Mouse (Mus musculus) lung, adult 2 months (tissue): ENCODE measurements around the gene Slc47a2. TPM values are rescaled to one million over a fixed set of nuclear protein-coding genes. Genes with fewer than 3 reads are reported as not detected.

ENCODE experiments used
- DNase-seq: peaks from one replicate; pipeline ENCODE4 v3.0.0; 2022
- H3K4me1 ChIP-seq: fragments of 200-500 bp; 2 replicates; pipeline ENCODE4 v1.6.1; 2011; ENCODE audit warnings: low read length; ENCODE audit not compliant: control insufficient read depth, insufficient read depth
- H3K4me3 ChIP-seq: fragments of 200-500 bp; replicated peaks from 2 replicates; pipeline ENCODE3; 2011; ENCODE audit warnings: low read depth, mild to moderate bottlenecking, control low read depth, low read length; ENCODE audit errors: extremely low read depth
- CTCF ChIP-seq: fragments of 200-500 bp; IDR thresholded peaks from 2 replicates; pipeline ENCODE4 v1.5.1; 2011; ENCODE audit warnings: mild to moderate bottlenecking, low read length, control low read depth; ENCODE audit not compliant: insufficient read depth
- POLR2A ChIP-seq: fragments of 200-500 bp; IDR thresholded peaks from 2 replicates; pipeline ENCODE4 v1.6.1; 2011; ENCODE audit warnings: low read depth, mild to moderate bottlenecking, control low read depth, low read length, borderline replicate concordance; ENCODE audit errors: extremely low read depth
- WGBS: fragments of 180-500 bp; shearing (Covaris S2); methylation state at CpG from one replicate; pipeline ENCODE4 v1.1.7; 2018; 5-methylcytosine and 5-hydroxymethylcytosine counted together
- polyA plus RNA-seq: library from polyadenylated mRNA; depleted of rRNA; stranded (reverse); fragments of >200 nt; gene quantifications from 2 replicates; pipeline ENCODE4 v1.2.3, GENCODE M21; 2012; rRNA removed

The Slc47a2 gene
- 0.19 and 0.29 TPM in 2 replicates for polyA plus RNA-seq

- Histone ChIP-seq H3K4me3 (no peak within 1 kb of the TSS), H3K4me1 (no peaks in the 10 kb centered on the region; the same call in 1 of the 2 replicates)
- TF ChIP-seq POLR2A (no peak), CTCF (peak; percentile 24; the same call in 1 of the 2 replicates)
- peak; percentile 22 for DNase-seq
- 3% methylated on average over 61 of the region's 61 CpGs for WGBS
Observed at GRCm38 (mm10) chr11:61342505-61343420, at the start of gene Slc47a2. Gene Slc47a2 (minus strand): TSS chr11:61342860.

DNA sequence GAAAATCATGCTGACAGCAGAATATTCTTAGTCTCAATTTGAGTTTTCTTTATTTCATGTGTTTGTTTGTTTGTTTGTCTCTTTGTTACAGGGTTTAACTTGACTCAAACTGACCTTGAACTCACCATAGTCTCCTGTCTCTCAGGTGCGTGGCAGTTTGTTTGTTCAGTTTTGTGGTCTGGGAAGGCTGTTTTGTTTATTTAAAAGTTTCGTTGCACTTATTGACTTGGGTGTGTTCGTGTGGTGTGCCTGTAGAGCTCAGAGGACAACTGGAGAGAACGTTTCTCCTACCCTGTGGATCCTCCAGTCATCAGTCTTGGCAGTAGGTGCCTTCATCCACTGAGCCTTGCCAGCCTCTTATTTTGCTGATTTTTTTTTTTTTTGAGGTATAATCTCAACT lies 46.3 kb upstream of the Slc47a2 start:
- no peak for TF ChIP-seq POLR2A
- TF ChIP-seq CTCF: no peak
- WGBS: 54% methylated on average over 4 of the region's 4 CpGs
- DNase-seq: no peak
- no peaks in the 10 kb centered on the region for H3K4me1 ChIP-seq
- H3K4me3 ChIP-seq: no peak overlapping the region

DNA sequence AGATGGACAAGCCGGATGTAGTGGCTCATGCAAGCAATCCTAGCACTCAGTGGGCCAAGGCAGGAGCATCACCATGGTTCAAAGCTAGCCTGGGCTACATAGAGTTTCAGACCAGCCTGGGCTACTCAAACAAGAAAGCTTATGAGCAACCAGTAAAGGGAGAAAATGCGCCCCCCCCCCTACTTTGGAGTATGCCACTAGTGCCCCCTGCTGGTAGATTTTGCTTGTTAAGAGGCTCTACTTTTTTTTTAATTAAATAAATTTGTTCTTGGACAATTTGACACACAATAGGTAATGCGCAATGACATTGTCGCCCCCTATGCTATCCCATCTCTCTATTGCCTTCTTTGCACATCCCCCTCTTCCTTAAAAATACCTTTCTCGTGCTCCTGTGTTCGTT lies 45.4 kb upstream of the Slc47a2 start:
- no peak for TF ChIP-seq CTCF
- TF ChIP-seq POLR2A: no peak
- WGBS: 59% methylated on average over 6 of the region's 6 CpGs
- no peak overlapping the region for H3K4me3 ChIP-seq
- DNase-seq: no peak
- H3K4me1 ChIP-seq: no peaks in the 10 kb centered on the region

DNA sequence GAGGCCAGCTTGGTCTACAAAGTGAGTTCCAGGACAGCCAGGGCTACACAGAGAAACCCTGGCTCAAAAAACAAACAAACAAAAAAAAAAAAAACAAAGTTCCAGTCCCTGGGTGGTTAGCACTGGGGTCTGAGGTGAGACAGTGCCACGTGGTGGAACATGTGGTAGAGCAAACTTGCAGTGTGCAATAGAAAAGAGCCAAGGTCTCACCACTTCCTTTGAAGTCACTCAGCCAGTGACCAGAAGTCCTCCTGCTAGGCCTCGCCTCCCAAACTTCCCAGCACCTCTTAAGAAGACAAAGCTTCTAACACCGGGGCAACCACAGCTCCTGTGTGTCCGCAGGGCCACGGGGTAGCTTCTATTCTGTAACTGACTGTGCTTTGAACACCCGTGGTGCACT lies 44.6 kb upstream of the Slc47a2 start:
- WGBS: 60% methylated on average over 6 of the region's 6 CpGs
- no peak for TF ChIP-seq POLR2A
- no peak for TF ChIP-seq CTCF
- no peak overlapping the region for H3K4me3 ChIP-seq
- no peak for DNase-seq
- no peaks in the 10 kb centered on the region for H3K4me1 ChIP-seq

- WGBS: 64% methylated on average over 4 of the region's 4 CpGs
- DNase-seq: no peak
- no peak for TF ChIP-seq CTCF
- no peak for TF ChIP-seq POLR2A
- Histone ChIP-seq H3K4me3 (no peak overlapping the region), H3K4me1 (no peaks in the 10 kb centered on the region)
Observed at GRCm38 (mm10) chr11:61385725-61386124, 43.1 kb upstream of the Slc47a2 start.

- no peak overlapping the region for H3K4me3 ChIP-seq
- WGBS: 92% methylated on average over 1 of the region's 1 CpGs
Observed at GRCm38 (mm10) chr11:61381272-61381671, 38.6 kb upstream of the Slc47a2 start.

DNA sequence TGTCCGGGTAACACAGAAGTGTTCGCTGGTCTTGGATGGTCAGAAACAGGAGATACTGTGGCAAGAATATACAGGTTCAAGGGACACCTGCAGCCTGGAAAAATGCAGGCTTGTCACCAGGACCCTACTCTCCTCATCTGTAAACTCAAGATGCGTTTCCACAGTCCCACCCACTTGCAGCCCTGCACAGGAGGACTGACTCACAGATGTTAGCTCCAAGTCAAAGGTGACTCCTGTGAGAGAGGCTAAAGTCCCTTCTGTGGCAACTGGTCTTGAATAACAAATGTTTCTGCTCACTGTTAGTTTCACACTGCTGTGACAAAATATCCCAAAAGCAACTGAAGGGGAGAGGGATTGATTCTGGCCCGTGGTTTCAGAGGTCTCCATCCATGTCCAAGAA lies 36.0 kb upstream of the Slc47a2 start:
- TF ChIP-seq POLR2A: no peak
- DNase-seq: no peak
- Histone ChIP-seq H3K4me1 (no peaks in the 10 kb centered on the region), H3K4me3 (no peak overlapping the region)
- WGBS: 61% methylated on average over 4 of the region's 4 CpGs

More at GRCm38 (mm10) chr11:61381272-61381671, 38.6 kb upstream of the Slc47a2 start:
- no peak for TF ChIP-seq CTCF
- no peak for TF ChIP-seq POLR2A
- DNase-seq: no peak
- no peaks in the 10 kb centered on the region for H3K4me1 ChIP-seq

GRCm38 (mm10) chr11:61377881-61378613 lies 35.4 kb upstream of the Slc47a2 start, which contains the start of gene Slc47a1:
Gene Slc47a1 (minus strand): TSS chr11:61378345.
- H3K4me1 ChIP-seq: no peaks in the 10 kb centered on the region
- WGBS: 14% methylated on average over 39 of the region's 39 CpGs
- TF ChIP-seq POLR2A (no peak), CTCF (no peak)
- peak; percentile 13 for DNase-seq
- H3K4me3 ChIP-seq: no peak within 1 kb of the TSS

- Histone ChIP-seq H3K4me1 (no peaks in the 10 kb centered on the region), H3K4me3 (no peak overlapping the region)
- TF ChIP-seq POLR2A (no peak), CTCF (no peak)
- no peak for DNase-seq
- 98% methylated on average over 2 of the region's 2 CpGs for WGBS
Observed at GRCm38 (mm10) chr11:61368668-61369067, 26.0 kb upstream of the Slc47a2 start.

- H3K4me3 ChIP-seq: no peak overlapping the region
- no peaks in the 10 kb centered on the region for H3K4me1 ChIP-seq
- no peak for DNase-seq
- no peak for TF ChIP-seq POLR2A
- no peak for TF ChIP-seq CTCF
- WGBS: 60% methylated on average over 9 of the region's 9 CpGs
Observed at GRCm38 (mm10) chr11:61366517-61367273, 24.0 kb upstream of the Slc47a2 start.
